Mouse (Mus musculus): ENCODE results near the gene Olfr1080.

DNA sequence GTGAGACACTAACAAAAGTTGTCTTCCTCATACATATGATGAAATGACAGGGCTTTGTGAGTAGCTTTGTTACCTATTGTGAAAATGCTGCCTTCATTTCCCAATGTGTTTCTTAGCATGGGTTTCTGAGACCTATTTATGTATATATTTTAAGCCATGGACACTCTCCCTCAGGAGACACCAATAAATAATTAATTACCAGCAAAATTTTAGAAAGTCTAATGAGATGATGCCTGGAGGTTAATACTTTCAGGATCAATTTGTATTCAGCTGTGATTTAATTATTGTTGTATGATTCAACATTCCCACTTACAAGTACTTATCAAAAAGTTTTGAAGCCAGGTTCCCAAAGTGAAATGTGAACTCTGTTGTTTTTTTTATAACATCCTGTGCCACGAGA, 15.7 kb downstream of the Olfr1080 start, which contains the start of gene Olfr1079:
- TF ChIP-seq GATA1 (IDR thresholded peaks at IDR 0.05; ENCODE audit: borderline replicate concordance, low read length) (no peak), FLI1 (IDR thresholded peaks at IDR 0.05; ENCODE audit: low read length) (no peak)
